In genomic region chr16:25052428-25052827, GRCm38 (mm10) we compare ENCODE assay signal across 33 mouse cellular contexts.
A peak's percentile ranks its signal among the peaks of the same experiment; 100 is the strongest.
DNase-seq lines count a peak whose midpoint lies in the region; ATAC-seq and TF ChIP-seq lines count a peak whose summit lies in the region.
"Had no signal": no experiment of that assay in that cellular context is flagged by ENCODE, and none has a peak within 500 bp of the region (broad histone marks: within the 10 kb centered on the region; RNA-seq: fewer than 3 reads in every experiment).

No protein-coding gene starts in this region.

- no peaks in the 10 kb centered on the region for H3K9me3 ChIP-seq in embryonic facial prominence, embryonic 15.5 days (replicated peaks)
- no peaks in the 10 kb centered on the region for H3K9me3 ChIP-seq in embryonic facial prominence, embryonic 10.5 days
- H3K9me3 ChIP-seq in lung, embryonic 15.5 days, result no peaks in the 10 kb centered on the region
- no peaks in the 10 kb centered on the region for H3K9me3 ChIP-seq in megakaryocyte, embryonic 14.5 days
- H3K9me3 ChIP-seq: embryonic facial prominence, embryonic 13.5 days; forebrain, embryonic 12.5 days; heart, embryonic 12.5 days; hindbrain, embryonic 13.5 days; midbrain, embryonic 10.5 days; midbrain, embryonic 15.5 days had no signal

- peaks cover 11% of the 10 kb centered on the region for H3K4me1 ChIP-seq in embryonic facial prominence, embryonic 15.5 days
- H3K4me1 ChIP-seq in embryonic facial prominence, embryonic 10.5 days, result peaks cover 11% of the 10 kb centered on the region; the same call in 1 of the 2 replicates
- peaks cover 20% of the 10 kb centered on the region for H3K4me1 ChIP-seq in lung, embryonic 15.5 days
- H3K4me1 ChIP-seq in brown adipose tissue, adult 24 weeks (ENCODE audit: control insufficient read depth, insufficient read depth, insufficient read length, low read length), result peaks cover 10% of the 10 kb centered on the region
- H3K4me1 ChIP-seq in megakaryocyte, embryonic 14.5 days, result peaks cover 92% of the 10 kb centered on the region
- H3K4me1 ChIP-seq: embryonic facial prominence, embryonic 13.5 days; forebrain, embryonic 12.5 days; hindbrain, embryonic 13.5 days; midbrain, embryonic 10.5 days; midbrain, embryonic 15.5 days had no signal

- H3K4me3 ChIP-seq in embryonic facial prominence, embryonic 15.5 days (replicated peaks), result no peak overlapping the region
- no peak overlapping the region for H3K4me3 ChIP-seq in embryonic facial prominence, embryonic 10.5 days
- H3K4me3 ChIP-seq in lung, embryonic 15.5 days, result no peak overlapping the region
- no peak overlapping the region for H3K4me3 ChIP-seq in brown adipose tissue, adult 24 weeks (ENCODE audit: insufficient read depth, low read depth, low read length)
- peak overlapping the region; percentile 79 for H3K4me3 ChIP-seq in megakaryocyte, embryonic 14.5 days (replicated peaks)
- no peak overlapping the region for H3K4me3 ChIP-seq in layer of hippocampus, adult 2 months
- H3K4me3 ChIP-seq: embryonic facial prominence, embryonic 13.5 days; erythroblast, embryonic 14.5 days; forebrain, embryonic 12.5 days; heart, embryonic 12.5 days; hindbrain, embryonic 13.5 days; midbrain, embryonic 10.5 days; midbrain, embryonic 15.5 days had no signal

- 46% methylated on average over 5 of the region's 5 CpGs for WGBS in embryonic facial prominence, embryonic 15.5 days
- 75% methylated on average over 5 of the region's 5 CpGs for WGBS in embryonic facial prominence, embryonic 10.5 days
- WGBS in lung, embryonic 15.5 days, result 63% methylated on average over 5 of the region's 5 CpGs

- no peak for DNase-seq in embryonic facial prominence, embryonic 10.5 days (ENCODE audit: low spot score)
- no peak for DNase-seq in lung, postnatal 4 days
- no peak for DNase-seq in layer of hippocampus, adult 2 months (ENCODE audit: low spot score in 2 of 2)
- no peak for DNase-seq in layer of hippocampus, adult 9-10 months (ENCODE audit: low spot score)
- DNase-seq: cerebellum, adult 18-20 months; cerebellum, postnatal 25 days; embryo, embryonic 11 days; gastrocnemius, postnatal 25 days; heart, postnatal 4 days; kidney, adult 9 months; kidney, postnatal 25 days; layer of hippocampus, postnatal 36 days; left cerebral cortex, postnatal 4 days; right cerebral cortex, adult 18-20 months; right cerebral cortex, postnatal 4 days; thymus, adult 18-20 months; thymus, postnatal 25 days had no signal

- 0 out of 2 replicates have a peak overlapping the region, but pooled peaks have one; percentile 55 for H3K27ac ChIP-seq in embryonic facial prominence, embryonic 15.5 days (replicated peaks)
- H3K27ac ChIP-seq in embryonic facial prominence, embryonic 10.5 days (replicated peaks), result no peak overlapping the region
- no peak overlapping the region for H3K27ac ChIP-seq in lung, embryonic 15.5 days
- H3K27ac ChIP-seq in brown adipose tissue, adult 24 weeks (replicated peaks; ENCODE audit: low read depth, low read length), result 0 out of 2 replicates have a peak overlapping the region, but pooled peaks have one; percentile 55
- no peak overlapping the region for H3K27ac ChIP-seq in layer of hippocampus, adult 2 months
- H3K27ac ChIP-seq: embryonic facial prominence, embryonic 13.5 days; forebrain, embryonic 12.5 days; hindbrain, embryonic 13.5 days; liver, embryonic 14.5 days; midbrain, embryonic 10.5 days; midbrain, embryonic 15.5 days; stomach, postnatal 0 days had no signal

- no peak overlapping the region for H3K4me2 ChIP-seq in embryonic facial prominence, embryonic 15.5 days (replicated peaks)
- no peak overlapping the region for H3K4me2 ChIP-seq in lung, embryonic 15.5 days
- H3K4me2 ChIP-seq: embryonic facial prominence, embryonic 13.5 days; forebrain, embryonic 12.5 days; heart, embryonic 12.5 days; hindbrain, embryonic 13.5 days; midbrain, embryonic 15.5 days had no signal

- ATAC-seq in embryonic facial prominence, embryonic 15.5 days (ENCODE audit: insufficient number of reproducible peaks, low FRiP score, low TSS enrichment, low read depth), result no peak
- ATAC-seq in lung, embryonic 15.5 days (ENCODE audit: borderline replicate concordance, extremely low read depth, low FRiP score, low TSS enrichment), result peak; percentile 27; the same call in 1 of the 2 replicates
- ATAC-seq: intestine, postnatal 0 days; midbrain, embryonic 15.5 days; Patski had no signal

- no peaks in the 10 kb centered on the region for H3K27me3 ChIP-seq in embryonic facial prominence, embryonic 15.5 days
- H3K27me3 ChIP-seq in embryonic facial prominence, embryonic 10.5 days (replicated peaks; ENCODE audit: low read depth, poor library complexity, severe bottlenecking), result peaks cover 23% of the 10 kb centered on the region
- H3K27me3 ChIP-seq in lung, embryonic 15.5 days, result no peaks in the 10 kb centered on the region
- H3K27me3 ChIP-seq in megakaryocyte, embryonic 14.5 days (replicated peaks), result no peaks in the 10 kb centered on the region
- H3K27me3 ChIP-seq: embryonic facial prominence, embryonic 13.5 days; forebrain, embryonic 12.5 days; heart, embryonic 12.5 days; midbrain, embryonic 15.5 days; Patski had no signal

- H3K36me3 ChIP-seq in embryonic facial prominence, embryonic 15.5 days, result no peaks in the 10 kb centered on the region
- no peaks in the 10 kb centered on the region for H3K36me3 ChIP-seq in embryonic facial prominence, embryonic 10.5 days (replicated peaks)
- no peaks in the 10 kb centered on the region for H3K36me3 ChIP-seq in lung, embryonic 15.5 days
- no peaks in the 10 kb centered on the region for H3K36me3 ChIP-seq in megakaryocyte, embryonic 14.5 days (replicated peaks; ENCODE audit: low read length)
- H3K36me3 ChIP-seq: embryonic facial prominence, embryonic 13.5 days; forebrain, embryonic 12.5 days; G1E; heart, embryonic 12.5 days; hindbrain, embryonic 13.5 days; midbrain, embryonic 10.5 days; midbrain, embryonic 15.5 days had no signal

- H3K9ac ChIP-seq in embryonic facial prominence, embryonic 15.5 days, result no peak overlapping the region
- no peak overlapping the region for H3K9ac ChIP-seq in lung, embryonic 15.5 days
- H3K9ac ChIP-seq: embryonic facial prominence, embryonic 13.5 days; forebrain, embryonic 12.5 days; heart, embryonic 12.5 days; hindbrain, embryonic 13.5 days; liver, embryonic 14.5 days; midbrain, embryonic 15.5 days had no signal

- TF ChIP-seq CTCF in layer of hippocampus, adult 2 months (conservative IDR thresholded peaks at IDR 0.05), result no peak

Comparison
In these comparisons a context has a peak if more than half of its experiments do, and no peak if none do; other contexts are left out.
1. H3K27ac ChIP-seq: peak in embryonic facial prominence, embryonic 15.5 days (single experiment) and brown adipose tissue, adult 24 weeks (single experiment); none in embryonic facial prominence, embryonic 10.5 days (single experiment), lung, embryonic 15.5 days (single experiment) and layer of hippocampus, adult 2 months (single experiment).